Mouse (Mus musculus) forebrain, embryonic 16.5 days (tissue): ENCODE measurements at regions not wholly inside any gene's neighbourhood (a gene's known extent, or its start where the extent isn't known, plus 50 kb on each side); places are given as distances from the start of the nearest gene placed in this dataset.

Experiments
- ATAC-seq: fragments of 200-750 bp; cut with Nextera tagmentation; 2 replicates; pipeline ENCODE4 v1.8.0; 2017; ENCODE audit warnings: mild to moderate bottlenecking, moderate library complexity
- H3K27ac ChIP-seq: fragments of 300-500 bp; sonication (generic); 2 replicates; pipeline ENCODE4 v1.5.1; 2014; ENCODE audit warnings: low read length, control low read depth
- H3K27me3 ChIP-seq: fragments of 300-500 bp; sonication (generic); replicated peaks from 2 replicates; pipeline ENCODE4 v1.6.1; 2014; ENCODE audit warnings: low read length; ENCODE audit not compliant: control insufficient read depth, insufficient read depth
- H3K36me3 ChIP-seq: fragments of 300-500 bp; sonication (generic); 2 replicates; pipeline ENCODE4 v1.6.1; 2014; ENCODE audit not compliant: control insufficient read depth, insufficient read depth
- H3K4me1 ChIP-seq: fragments of 300-500 bp; sonication (generic); replicated peaks from 2 replicates; pipeline ENCODE4 v1.6.1; 2014; ENCODE audit warnings: low read length; ENCODE audit not compliant: control insufficient read depth, insufficient read depth
- H3K4me2 ChIP-seq: fragments of 300-500 bp; sonication (generic); 2 replicates; pipeline ENCODE4 v1.6.1; 2014; ENCODE audit warnings: mild to moderate bottlenecking, low read length, control low read depth
- H3K4me3 ChIP-seq: fragments of 300-500 bp; sonication (generic); replicated peaks from 2 replicates; pipeline ENCODE4 v1.5.1; 2014; ENCODE audit warnings: mild to moderate bottlenecking, low read length, control low read depth
- H3K9ac ChIP-seq: fragments of 300-500 bp; sonication (generic); replicated peaks from 2 replicates; pipeline ENCODE4 v1.6.1; 2014; ENCODE audit warnings: low read depth, low read length, control low read depth
- H3K9me3 ChIP-seq: fragments of 300-500 bp; sonication (generic); 2 replicates; pipeline ENCODE4 v1.6.1; 2016; ENCODE audit warnings: low read length; ENCODE audit not compliant: control insufficient read depth
- WGBS: fragments of 180-500 bp; shearing (Covaris S2); extraction: QIAGEN DNeasy Blood & Tissue Kit; methylation state at CpG from one replicate; pipeline ENCODE4 v1.1.7; 2014; 5-methylcytosine and 5-hydroxymethylcytosine counted together

- WGBS: 43% methylated on average over 15 of the region's 15 CpGs
- H3K9ac ChIP-seq: no peak overlapping the region
- no peaks in the 10 kb centered on the region for H3K27me3 ChIP-seq
- no peak for ATAC-seq
- no peaks in the 10 kb centered on the region for H3K36me3 ChIP-seq
- no peaks in the 10 kb centered on the region for H3K4me1 ChIP-seq
- H3K9me3 ChIP-seq: no peaks in the 10 kb centered on the region
- H3K4me2 ChIP-seq: no peak overlapping the region
- no peak overlapping the region for H3K27ac ChIP-seq
- H3K4me3 ChIP-seq: no peak overlapping the region
These were observed 73.1 kb upstream of the Cpm start for GRCm38 (mm10) chr10:117556027-117556789.

GRCm38 (mm10) chr10:117555542-117555941 lies 73.8 kb upstream of the Cpm start:
- no peak overlapping the region for H3K4me2 ChIP-seq
- H3K4me1 ChIP-seq: no peaks in the 10 kb centered on the region
- no peaks in the 10 kb centered on the region for H3K9me3 ChIP-seq
- ATAC-seq: no peak
- WGBS: 81% methylated on average over 10 of the region's 10 CpGs
- no peak overlapping the region for H3K9ac ChIP-seq
- H3K27ac ChIP-seq: no peak overlapping the region
- no peaks in the 10 kb centered on the region for H3K27me3 ChIP-seq
- no peak overlapping the region for H3K4me3 ChIP-seq
- no peaks in the 10 kb centered on the region for H3K36me3 ChIP-seq

- Histone ChIP-seq H3K27ac (no peak overlapping the region), H3K4me3 (no peak overlapping the region), H3K36me3 (no peaks in the 10 kb centered on the region), H3K4me2 (no peak overlapping the region), H3K9ac (no peak overlapping the region), H3K4me1 (no peaks in the 10 kb centered on the region), H3K9me3 (no peaks in the 10 kb centered on the region), H3K27me3 (no peaks in the 10 kb centered on the region)
- 91% methylated on average over 8 of the region's 8 CpGs for WGBS
- ATAC-seq: no peak
These were observed 74.3 kb upstream of the Cpm start for GRCm38 (mm10) chr10:117555044-117555443.

GRCm38 (mm10) chr10:117554533-117554932 lies 74.8 kb upstream of the Cpm start:
- no peak overlapping the region for H3K9ac ChIP-seq
- no peaks in the 10 kb centered on the region for H3K4me1 ChIP-seq
- no peaks in the 10 kb centered on the region for H3K36me3 ChIP-seq
- ATAC-seq: no peak
- H3K9me3 ChIP-seq: no peaks in the 10 kb centered on the region
- no peak overlapping the region for H3K4me2 ChIP-seq
- no peak overlapping the region for H3K4me3 ChIP-seq
- H3K27ac ChIP-seq: no peak overlapping the region
- no peaks in the 10 kb centered on the region for H3K27me3 ChIP-seq
- 69% methylated on average over 6 of the region's 6 CpGs for WGBS

GRCm38 (mm10) chr10:117553211-117554186 lies 75.8 kb upstream of the Cpm start:
- H3K27ac ChIP-seq: no peak overlapping the region
- ATAC-seq: no peak
- H3K36me3 ChIP-seq: no peaks in the 10 kb centered on the region
- H3K4me1 ChIP-seq: no peaks in the 10 kb centered on the region
- no peak overlapping the region for H3K9ac ChIP-seq
- H3K4me3 ChIP-seq: no peak overlapping the region
- H3K4me2 ChIP-seq: no peak overlapping the region
- no peaks in the 10 kb centered on the region for H3K9me3 ChIP-seq
- 84% methylated on average over 15 of the region's 15 CpGs for WGBS
- H3K27me3 ChIP-seq: no peaks in the 10 kb centered on the region

- H3K9me3 ChIP-seq: no peaks in the 10 kb centered on the region
- H3K27ac ChIP-seq: no peak overlapping the region
- no peak for ATAC-seq
- H3K36me3 ChIP-seq: no peaks in the 10 kb centered on the region
- H3K4me2 ChIP-seq: no peak overlapping the region
- no peaks in the 10 kb centered on the region for H3K4me1 ChIP-seq
- 97% methylated on average over 9 of the region's 9 CpGs for WGBS
- no peaks in the 10 kb centered on the region for H3K27me3 ChIP-seq
- H3K4me3 ChIP-seq: no peak overlapping the region
- no peak overlapping the region for H3K9ac ChIP-seq
These were observed 77.1 kb upstream of the Cpm start for GRCm38 (mm10) chr10:117552049-117552652.

GRCm38 (mm10) chr10:117551234-117552048 lies 77.9 kb upstream of the Cpm start:
- no peak for ATAC-seq
- Histone ChIP-seq H3K27me3 (no peaks in the 10 kb centered on the region), H3K9ac (no peak overlapping the region), H3K4me3 (no peak overlapping the region), H3K27ac (no peak overlapping the region), H3K36me3 (no peaks in the 10 kb centered on the region), H3K4me1 (no peaks in the 10 kb centered on the region), H3K9me3 (no peaks in the 10 kb centered on the region), H3K4me2 (no peak overlapping the region)
- 86% methylated on average over 13 of the region's 13 CpGs for WGBS

- no peaks in the 10 kb centered on the region for H3K27me3 ChIP-seq
- H3K4me3 ChIP-seq: no peak overlapping the region
- no peaks in the 10 kb centered on the region for H3K4me1 ChIP-seq
- H3K27ac ChIP-seq: no peak overlapping the region
- H3K9me3 ChIP-seq: no peaks in the 10 kb centered on the region
- H3K36me3 ChIP-seq: no peaks in the 10 kb centered on the region
- WGBS: 90% methylated on average over 16 of the region's 16 CpGs
- H3K9ac ChIP-seq: no peak overlapping the region
- no peak overlapping the region for H3K4me2 ChIP-seq
- no peak for ATAC-seq
These were observed 79.3 kb upstream of the Cpm start for GRCm38 (mm10) chr10:117549854-117550605.
